Mouse (Mus musculus): ENCODE results near the gene Hinfp. TPM values are rescaled to one million over a fixed set of nuclear protein-coding genes. Genes with fewer than 3 reads are reported as not detected.
"Not testable (repeated sequence)": the region's sequence is repeated elsewhere in the genome, so short reads cannot be mapped to it uniquely, and the experiment has no call there.

The Hinfp gene
- polyA plus RNA-seq, 1 experiment from 2014 or later = 21.2 TPM

DNA sequence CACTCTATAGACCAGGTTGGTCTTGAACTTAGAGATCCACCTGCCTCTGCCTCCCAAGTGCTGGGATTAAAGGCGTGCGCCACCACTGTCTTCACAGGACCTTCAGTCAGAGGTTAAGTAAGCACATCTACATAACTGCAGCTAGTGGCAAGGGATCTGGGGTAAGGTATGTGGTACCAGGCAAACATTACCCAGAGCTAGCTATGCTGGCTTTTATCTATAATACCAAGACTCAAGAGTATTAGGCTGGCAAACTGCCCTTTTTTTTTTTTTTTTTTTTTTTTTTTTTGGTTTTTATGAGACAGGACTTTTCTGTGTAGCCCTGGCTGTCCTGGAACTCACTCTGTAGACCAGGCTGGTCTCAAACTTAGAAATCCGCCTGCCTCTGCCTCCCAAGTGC, 5.5 kb downstream of the Hinfp start:
- not testable (repeated sequence) for H3K4me1 ChIP-seq (ENCODE audit: control insufficient read depth, insufficient read depth, low read length); H3K4me3 ChIP-seq (replicated peaks; ENCODE audit: low read length); H3K9ac ChIP-seq (ENCODE audit: low read length); H3K27me3 ChIP-seq (ENCODE audit: control insufficient read depth, insufficient read depth, low read length); ATAC-seq (ENCODE audit: insufficient read depth, low FRiP score); H3K4me2 ChIP-seq (ENCODE audit: low read depth, low read length); H3K9me3 ChIP-seq (replicated peaks; ENCODE audit: control insufficient read depth, low read length); H3K27ac ChIP-seq (ENCODE audit: low read length)
- WGBS = 96% methylated on average over 3 of the region's 3 CpGs
- peaks cover 34% of the 10 kb centered on the region for H3K36me3 ChIP-seq (ENCODE audit: control insufficient read depth, insufficient read depth, low read length)

DNA sequence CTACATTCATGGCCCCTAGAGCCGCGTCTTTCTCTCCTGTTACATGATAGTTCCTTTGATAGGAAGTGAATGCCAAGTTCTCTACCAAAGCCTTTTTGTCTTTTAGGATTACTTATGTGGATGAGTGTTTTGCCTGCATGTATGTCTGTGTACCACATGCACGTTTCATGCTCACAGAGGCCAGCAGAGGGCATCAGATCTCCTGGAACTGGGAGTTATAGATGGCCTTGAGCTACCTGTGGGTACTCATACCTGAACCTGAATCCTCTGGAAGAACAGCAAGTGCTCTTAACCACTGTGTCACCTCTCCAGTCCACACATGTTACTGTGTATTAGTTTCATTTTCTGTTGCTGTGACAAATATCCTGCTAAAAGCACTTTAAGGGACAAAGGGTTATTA, 13.0 kb downstream of the Hinfp start:
- H3K27ac ChIP-seq (ENCODE audit: low read length) = no peak overlapping the region
- 0 out of 2 replicates have a peak, but pooled peaks cover 5% of the 10 kb centered on the region for H3K27me3 ChIP-seq (ENCODE audit: control insufficient read depth, insufficient read depth, low read length)
- H3K36me3 ChIP-seq (ENCODE audit: control insufficient read depth, insufficient read depth, low read length) = peaks cover 14% of the 10 kb centered on the region
- H3K4me2 ChIP-seq (ENCODE audit: low read depth, low read length) = no peak overlapping the region
- 75% methylated on average over 3 of the region's 3 CpGs for WGBS
- no peak overlapping the region for H3K9ac ChIP-seq (ENCODE audit: low read length)
- ATAC-seq (ENCODE audit: insufficient read depth, low FRiP score) = no peak
- no peak overlapping the region for H3K4me3 ChIP-seq (replicated peaks; ENCODE audit: low read length)
- peaks cover 14% of the 10 kb centered on the region for H3K4me1 ChIP-seq (ENCODE audit: control insufficient read depth, insufficient read depth, low read length)
- H3K9me3 ChIP-seq (replicated peaks; ENCODE audit: control insufficient read depth, low read length) = peaks cover 9% of the 10 kb centered on the region; the same call in 1 of the 2 replicates

DNA sequence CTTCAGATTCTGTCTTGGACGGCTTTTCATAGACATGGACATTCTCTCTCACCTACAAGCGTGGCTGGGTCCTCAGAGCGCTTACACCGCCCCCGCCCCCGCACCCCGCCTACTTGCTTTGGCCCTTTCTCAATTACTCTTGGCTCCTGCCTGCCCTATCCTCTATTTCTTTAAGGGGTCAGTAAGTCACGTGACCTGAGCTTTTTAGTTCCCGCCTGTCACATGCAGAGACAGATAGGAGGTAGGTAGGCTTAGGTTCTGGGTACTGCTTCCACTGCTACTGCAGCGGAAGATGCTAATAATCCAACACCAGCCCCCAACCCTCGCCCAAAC, 16.5 kb downstream of the Hinfp start:
- ATAC-seq (ENCODE audit: insufficient read depth, low FRiP score) = no peak
- Histone ChIP-seq H3K4me3 (replicated peaks; ENCODE audit: low read length) (no peak overlapping the region), H3K9ac (ENCODE audit: low read length) (no peak overlapping the region), H3K27ac (ENCODE audit: low read length) (no peak overlapping the region), H3K27me3 (ENCODE audit: control insufficient read depth, insufficient read depth, low read length) (0 out of 2 replicates have a peak, but pooled peaks cover 5% of the 10 kb centered on the region), H3K36me3 (ENCODE audit: control insufficient read depth, insufficient read depth, low read length) (peaks cover 4% of the 10 kb centered on the region; the same call in 1 of the 2 replicates), H3K9me3 (replicated peaks; ENCODE audit: control insufficient read depth, low read length) (peaks cover 9% of the 10 kb centered on the region; the same call in 1 of the 2 replicates), H3K4me2 (ENCODE audit: low read depth, low read length) (peak overlapping the region; percentile 93; the same call in 1 of the 2 replicates), H3K4me1 (ENCODE audit: control insufficient read depth, insufficient read depth, low read length) (peaks cover 23% of the 10 kb centered on the region)
- WGBS = 12% methylated on average over 11 of the region's 11 CpGs

DNA sequence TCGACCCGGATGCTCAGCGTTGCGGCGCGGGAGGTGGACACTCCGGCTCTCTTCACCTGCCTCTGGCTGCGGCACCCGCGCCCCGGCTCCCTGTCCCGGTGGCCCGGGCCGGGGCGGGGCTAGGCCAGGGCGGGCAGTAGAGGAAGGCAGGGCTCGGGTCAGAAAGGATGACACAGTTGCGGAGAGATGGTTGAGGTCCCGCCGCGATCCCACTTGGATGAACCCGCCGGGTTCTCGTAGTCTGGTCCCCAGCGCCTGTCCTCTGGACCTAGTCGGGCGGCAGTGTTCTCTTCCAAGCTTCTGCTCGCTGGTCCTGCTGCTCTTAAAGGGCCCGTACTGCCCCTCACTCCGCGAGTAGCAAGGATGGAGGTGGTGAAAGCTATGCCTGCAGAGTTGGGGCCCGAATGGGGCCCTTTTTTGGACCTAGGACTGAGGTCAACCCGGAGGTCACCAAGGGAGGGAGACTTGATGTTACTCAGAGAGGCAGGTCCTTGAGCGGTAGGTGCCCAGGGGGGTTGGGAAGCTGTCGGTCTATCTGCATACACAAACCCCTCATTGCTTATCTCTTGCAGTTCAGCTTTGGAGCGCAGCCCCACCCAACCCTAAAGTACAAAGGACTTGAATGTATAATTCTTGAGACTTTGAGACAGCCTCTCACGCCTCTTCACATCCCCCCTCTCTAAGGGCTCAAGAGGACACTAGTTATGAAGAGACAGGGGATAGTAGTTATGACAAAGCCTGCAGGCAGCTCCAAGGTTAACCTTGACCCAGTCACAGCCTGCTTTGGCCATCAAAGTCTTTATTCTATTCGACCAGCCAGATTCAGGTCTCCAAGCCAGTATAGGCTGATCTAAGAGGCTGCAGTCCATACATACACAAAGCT, 17.2 kb downstream of the Hinfp start, which contains the start of gene Abcg4:
TSS of gene Abcg4 (minus strand) at position 540 of the 883 bp plus-strand sequence.
- 1% methylated on average over 38 of the region's 38 CpGs for WGBS
- peaks cover 4% of the 10 kb centered on the region; the same call in 1 of the 2 replicates for H3K36me3 ChIP-seq (ENCODE audit: control insufficient read depth, insufficient read depth, low read length)
- peak; percentile 44; the same call in 1 of the 2 replicates for ATAC-seq (ENCODE audit: insufficient read depth, low FRiP score)
- peaks cover 9% of the 10 kb centered on the region; the same call in 1 of the 2 replicates for H3K9me3 ChIP-seq (replicated peaks; ENCODE audit: control insufficient read depth, low read length)
- peak within 1 kb of the TSS; percentile 93 for H3K4me2 ChIP-seq (ENCODE audit: low read depth, low read length)
- H3K27me3 ChIP-seq (ENCODE audit: control insufficient read depth, insufficient read depth, low read length) = 0 out of 2 replicates have a peak, but pooled peaks cover 5% of the 10 kb centered on the region
- H3K4me3 ChIP-seq (replicated peaks; ENCODE audit: low read length) = peak within 1 kb of the TSS; percentile 67
- H3K9ac ChIP-seq (ENCODE audit: low read length) = peak within 1 kb of the TSS; percentile 81
- peaks cover 23% of the 10 kb centered on the region for H3K4me1 ChIP-seq (ENCODE audit: control insufficient read depth, insufficient read depth, low read length)
- H3K27ac ChIP-seq (ENCODE audit: low read length) = no peak within 1 kb of the TSS; the same call in 1 of the 2 replicates

DNA sequence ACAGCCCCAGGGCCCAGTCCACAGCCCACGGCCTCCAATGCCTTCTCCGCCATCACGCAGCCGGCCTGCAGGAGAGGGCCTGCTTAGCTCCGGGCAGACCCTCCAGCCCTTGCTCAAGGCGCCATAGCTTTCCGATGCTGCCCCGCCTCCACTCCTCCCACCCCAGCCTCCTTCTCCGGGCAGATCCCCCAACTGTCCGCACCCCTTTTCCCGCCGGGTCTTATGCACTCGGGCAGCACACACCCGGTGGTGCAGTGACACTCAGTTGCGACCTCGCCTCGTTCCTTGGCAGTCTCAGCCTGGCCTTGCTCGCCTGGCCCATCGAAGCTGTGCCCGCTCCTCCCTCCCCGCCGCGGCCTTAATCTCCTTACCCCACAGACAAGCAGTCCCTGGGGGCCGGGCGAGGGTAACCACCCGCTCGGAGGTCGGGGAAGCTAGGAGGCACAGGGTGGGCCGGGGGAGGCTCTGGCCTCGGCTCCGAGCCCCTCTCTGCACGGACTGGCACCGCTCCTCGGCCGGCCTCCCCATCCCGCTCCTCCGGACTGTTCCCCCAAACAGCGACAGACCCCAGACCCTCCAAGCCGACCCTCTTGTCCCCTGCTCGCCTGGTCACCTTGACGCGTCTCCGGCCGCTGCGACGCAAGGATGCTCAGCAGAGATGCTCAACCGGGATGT, 17.9 kb downstream of the Hinfp start:
- Histone ChIP-seq H3K27me3 (ENCODE audit: control insufficient read depth, insufficient read depth, low read length) (0 out of 2 replicates have a peak, but pooled peaks cover 5% of the 10 kb centered on the region), H3K9ac (ENCODE audit: low read length) (peak overlapping the region; percentile 81), H3K36me3 (ENCODE audit: control insufficient read depth, insufficient read depth, low read length) (no peaks in the 10 kb centered on the region; the same call in 1 of the 2 replicates), H3K4me1 (ENCODE audit: control insufficient read depth, insufficient read depth, low read length) (peaks cover 23% of the 10 kb centered on the region), H3K4me3 (replicated peaks; ENCODE audit: low read length) (peak overlapping the region; percentile 67), H3K4me2 (ENCODE audit: low read depth, low read length) (peak overlapping the region; percentile 93), H3K9me3 (replicated peaks; ENCODE audit: control insufficient read depth, low read length) (peaks cover 9% of the 10 kb centered on the region; the same call in 1 of the 2 replicates), H3K27ac (ENCODE audit: low read length) (no peak overlapping the region; the same call in 1 of the 2 replicates)
- peak; percentile 59 for ATAC-seq (ENCODE audit: insufficient read depth, low FRiP score)
- WGBS = under 1% methylated on average over 47 of the region's 47 CpGs

DNA sequence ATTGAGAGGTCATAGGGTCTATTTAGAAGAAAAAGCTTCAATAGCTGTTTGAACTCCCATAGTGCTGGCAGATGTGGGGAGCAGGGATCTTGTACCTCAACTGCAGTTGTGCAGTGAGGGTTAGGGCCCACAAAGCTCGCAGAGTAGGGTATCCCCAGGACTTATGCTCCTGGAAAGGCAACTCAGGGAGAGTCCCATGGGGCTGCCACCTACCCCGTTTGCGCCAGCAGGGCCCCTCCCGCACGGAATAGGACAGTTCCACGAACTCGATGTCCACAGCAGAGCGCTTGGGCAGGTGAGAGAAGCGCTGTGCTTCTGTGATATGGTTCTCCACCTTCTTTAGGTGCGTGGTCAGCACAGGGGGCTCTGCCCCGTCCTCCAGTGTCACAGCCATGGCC, 18.5 kb downstream of the Hinfp start:
- 14% methylated on average over 11 of the region's 11 CpGs for WGBS
- Histone ChIP-seq H3K9me3 (replicated peaks; ENCODE audit: control insufficient read depth, low read length) (peaks cover 9% of the 10 kb centered on the region; the same call in 1 of the 2 replicates), H3K27ac (ENCODE audit: low read length) (no peak overlapping the region), H3K4me1 (ENCODE audit: control insufficient read depth, insufficient read depth, low read length) (peaks cover 23% of the 10 kb centered on the region), H3K27me3 (ENCODE audit: control insufficient read depth, insufficient read depth, low read length) (0 out of 2 replicates have a peak, but pooled peaks cover 5% of the 10 kb centered on the region), H3K9ac (ENCODE audit: low read length) (peak overlapping the region; percentile 81), H3K4me3 (replicated peaks; ENCODE audit: low read length) (peak overlapping the region; percentile 67), H3K4me2 (ENCODE audit: low read depth, low read length) (peak overlapping the region; percentile 93), H3K36me3 (ENCODE audit: control insufficient read depth, insufficient read depth, low read length) (no peaks in the 10 kb centered on the region; the same call in 1 of the 2 replicates)
- no peak; the same call in 1 of the 2 replicates for ATAC-seq (ENCODE audit: insufficient read depth, low FRiP score)

DNA sequence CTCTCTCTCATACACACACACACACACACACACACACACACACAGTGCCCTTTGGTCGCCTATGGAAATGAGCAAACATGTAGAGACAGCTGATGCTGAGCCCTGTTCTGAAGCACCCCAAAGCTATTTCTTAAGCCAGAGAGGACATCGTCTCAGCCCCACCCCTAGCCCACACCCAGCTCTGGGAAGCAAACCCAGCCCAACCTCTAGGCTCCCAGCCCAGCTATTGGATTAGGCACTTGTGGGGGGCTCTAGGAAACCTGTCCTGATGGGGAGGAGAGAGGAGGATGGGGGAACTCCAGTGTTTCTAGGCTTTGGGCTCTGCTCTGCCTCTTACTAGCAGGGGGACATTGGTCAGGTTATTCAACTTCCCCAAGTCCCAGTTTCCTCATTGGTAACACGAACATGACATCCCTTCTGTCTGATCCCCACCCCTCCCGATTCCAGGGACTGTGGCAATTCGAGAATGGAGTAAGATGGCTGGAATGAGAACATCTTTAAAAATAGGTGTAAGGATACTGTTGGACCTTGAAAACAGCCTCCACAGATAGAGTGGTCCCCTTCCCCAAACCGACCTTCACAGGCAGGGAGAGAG, 19.1 kb downstream of the Hinfp start:
- Histone ChIP-seq H3K4me1 (ENCODE audit: control insufficient read depth, insufficient read depth, low read length) (peaks cover 23% of the 10 kb centered on the region), H3K4me2 (ENCODE audit: low read depth, low read length) (peak overlapping the region; percentile 93; the same call in 1 of the 2 replicates), H3K36me3 (ENCODE audit: control insufficient read depth, insufficient read depth, low read length) (no peaks in the 10 kb centered on the region; the same call in 1 of the 2 replicates), H3K4me3 (replicated peaks; ENCODE audit: low read length) (no peak overlapping the region), H3K9me3 (replicated peaks; ENCODE audit: control insufficient read depth, low read length) (peaks cover 9% of the 10 kb centered on the region; the same call in 1 of the 2 replicates), H3K27me3 (ENCODE audit: control insufficient read depth, insufficient read depth, low read length) (0 out of 2 replicates have a peak, but pooled peaks cover 5% of the 10 kb centered on the region), H3K27ac (ENCODE audit: low read length) (no peak overlapping the region), H3K9ac (ENCODE audit: low read length) (no peak overlapping the region)
- ATAC-seq (ENCODE audit: insufficient read depth, low FRiP score) = no peak
- 20% methylated on average over 6 of the region's 6 CpGs for WGBS

DNA sequence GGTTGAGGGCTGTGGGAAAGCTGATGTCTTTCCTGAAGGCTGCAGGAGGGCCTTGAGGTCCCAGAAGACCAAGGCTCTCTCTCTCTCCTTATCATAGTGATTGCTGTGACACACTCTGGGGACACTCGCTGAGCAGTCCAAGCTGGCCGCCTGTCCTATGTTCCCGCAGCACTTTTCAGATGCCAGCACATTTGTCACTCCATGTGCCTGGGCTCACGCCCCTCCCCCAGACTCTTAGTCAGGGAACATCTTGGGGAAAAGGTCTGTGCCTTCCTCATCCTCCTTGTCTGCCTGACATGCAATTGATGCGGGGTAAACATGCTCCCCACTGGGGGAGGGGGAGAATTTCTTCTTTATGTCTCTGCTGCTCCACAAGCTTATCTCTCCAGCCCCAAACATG, 22.3 kb downstream of the Hinfp start:
- no peak overlapping the region for H3K4me2 ChIP-seq (ENCODE audit: low read depth, low read length)
- H3K9ac ChIP-seq (ENCODE audit: low read length) = no peak overlapping the region
- H3K4me3 ChIP-seq (replicated peaks; ENCODE audit: low read length) = no peak overlapping the region
- WGBS = 63% methylated on average over 5 of the region's 5 CpGs
- no peaks in the 10 kb centered on the region for H3K36me3 ChIP-seq (ENCODE audit: control insufficient read depth, insufficient read depth, low read length)
- ATAC-seq (ENCODE audit: insufficient read depth, low FRiP score) = no peak
- peaks cover 15% of the 10 kb centered on the region for H3K4me1 ChIP-seq (ENCODE audit: control insufficient read depth, insufficient read depth, low read length)
- no peaks in the 10 kb centered on the region for H3K9me3 ChIP-seq (replicated peaks; ENCODE audit: control insufficient read depth, low read length)
- no peak overlapping the region for H3K27ac ChIP-seq (ENCODE audit: low read length)
- 0 out of 2 replicates have a peak, but pooled peaks cover 5% of the 10 kb centered on the region for H3K27me3 ChIP-seq (ENCODE audit: control insufficient read depth, insufficient read depth, low read length)
